Mouse (Mus musculus): ENCODE measurements at regions not wholly inside any gene's neighbourhood (a gene's known extent, or its start where the extent isn't known, plus 50 kb on each side); places are given as distances from the start of the nearest gene placed in this dataset.

GRCm38 (mm10) chr10:111593280-111593679, 87.2 kb downstream of the Phlda1 start:
- TF ChIP-seq CTCF (conservative IDR thresholded peaks at IDR 0.05 in 1 of 2, IDR thresholded peaks at IDR 0.05 in 1 of 2; ENCODE audit: low read depth in 2 of 2, low read length in 2 of 2) (no peak), USF2 (conservative IDR thresholded peaks at IDR 0.05; ENCODE audit: low read depth, low read length) (no peak), ZC3H11A (IDR thresholded peaks at IDR 0.05; ENCODE audit: low read depth, low read length) (no peak), MEF2A (IDR thresholded peaks at IDR 0.05; ENCODE audit: borderline replicate concordance, low read depth, low read length) (no peak), KAT2A (IDR thresholded peaks at IDR 0.05; ENCODE audit: insufficient replicate concordance, low read length) (no peak)
